Mouse (Mus musculus) kidney, embryonic 16.5 days (tissue): ENCODE results near the gene Gm10842. TPM values are rescaled to one million over a fixed set of nuclear protein-coding genes. Genes with fewer than 3 reads are reported as not detected.

Experiments
- ATAC-seq: fragments of 200-750 bp; cut with Nextera tagmentation; 2 replicates; pipeline ENCODE4 v1.8.0; 2017; ENCODE audit warnings: moderate TSS enrichment; ENCODE audit not compliant: low FRiP score, low TSS enrichment
- H3K27ac ChIP-seq: fragments of 300-500 bp; sonication (generic); 2 replicates; pipeline ENCODE4 v1.5.1; 2014; ENCODE audit warnings: low read length
- H3K27me3 ChIP-seq: fragments of 300-500 bp; sonication (generic); 2 replicates; pipeline ENCODE4 v1.6.1; 2014; ENCODE audit warnings: low read length, control low read depth, mixed read lengths; ENCODE audit not compliant: insufficient read depth
- H3K36me3 ChIP-seq: fragments of 300-500 bp; sonication (generic); 2 replicates; pipeline ENCODE4 v1.6.1; 2014; ENCODE audit warnings: low read length, control low read depth, mixed read lengths; ENCODE audit not compliant: insufficient read depth
- H3K4me1 ChIP-seq: fragments of 300-500 bp; sonication (generic); 2 replicates; pipeline ENCODE4 v1.6.1; 2014; ENCODE audit warnings: low read length, control low read depth, mixed read lengths; ENCODE audit not compliant: insufficient read depth
- H3K4me2 ChIP-seq: fragments of 300-500 bp; sonication (generic); replicated peaks from 2 replicates; pipeline ENCODE4 v1.6.1; 2014; ENCODE audit warnings: low read depth, low read length
- H3K4me3 ChIP-seq: fragments of 300-500 bp; sonication (generic); 2 replicates; pipeline ENCODE4 v1.5.1; 2014; ENCODE audit warnings: mild to moderate bottlenecking, low read length
- H3K9ac ChIP-seq: fragments of 300-500 bp; sonication (generic); replicated peaks from 2 replicates; pipeline ENCODE4 v1.6.1; 2014; ENCODE audit warnings: low read length
- H3K9me3 ChIP-seq: fragments of 300-500 bp; sonication (generic); 2 replicates; pipeline ENCODE4 v1.6.1; 2016; ENCODE audit warnings: low read length, control low read depth
- WGBS: fragments of 180-500 bp; shearing (Covaris S2); extraction: QIAGEN DNeasy Blood & Tissue Kit; methylation state at CpG from one replicate; pipeline ENCODE4 v1.1.7; 2014; 5-methylcytosine and 5-hydroxymethylcytosine counted together
- polyA plus RNA-seq: library from polyadenylated mRNA; unstranded; fragments of >200 nt; fragmentation: Nextera tagmentation; extraction: Ambion mirVana; gene quantifications from 2 replicates; pipeline ENCODE4 v1.2.1, GENCODE M21; 2015

Gene Gm10842
- polyA plus RNA-seq, 1 experiment from 2014 or later: not detected

- H3K9me3 ChIP-seq: no peaks in the 10 kb centered on the region
- H3K4me1 ChIP-seq: peaks cover 24% of the 10 kb centered on the region
- 20% methylated on average over 19 of the region's 19 CpGs for WGBS
- ATAC-seq: 0 out of 2 replicates have a peak, but pooled peaks have one; percentile 36
- H3K9ac ChIP-seq: no peak overlapping the region
- peak overlapping the region; percentile 27 for H3K4me2 ChIP-seq
- H3K27me3 ChIP-seq: no peaks in the 10 kb centered on the region
- no peak overlapping the region for H3K27ac ChIP-seq
- H3K36me3 ChIP-seq: no peaks in the 10 kb centered on the region
- H3K4me3 ChIP-seq: 0 out of 2 replicates have a peak overlapping the region, but pooled peaks have one; percentile 2
These were observed 4.7 kb downstream of the Gm10842 start for GRCm38 (mm10) chr11:105151226-105152016.

GRCm38 (mm10) chr11:105152017-105152300 is 5.3 kb downstream of the Gm10842 start:
- no peaks in the 10 kb centered on the region for H3K36me3 ChIP-seq
- no peak overlapping the region for H3K4me3 ChIP-seq
- H3K9ac ChIP-seq: no peak overlapping the region
- H3K4me1 ChIP-seq: peaks cover 24% of the 10 kb centered on the region
- no peak overlapping the region for H3K4me2 ChIP-seq
- no peak overlapping the region for H3K27ac ChIP-seq
- 80% methylated on average over 1 of the region's 4 CpGs for WGBS
- H3K9me3 ChIP-seq: no peaks in the 10 kb centered on the region
- 0 out of 2 replicates have a peak, but pooled peaks have one; percentile 4 for ATAC-seq
- no peaks in the 10 kb centered on the region for H3K27me3 ChIP-seq

DNA sequence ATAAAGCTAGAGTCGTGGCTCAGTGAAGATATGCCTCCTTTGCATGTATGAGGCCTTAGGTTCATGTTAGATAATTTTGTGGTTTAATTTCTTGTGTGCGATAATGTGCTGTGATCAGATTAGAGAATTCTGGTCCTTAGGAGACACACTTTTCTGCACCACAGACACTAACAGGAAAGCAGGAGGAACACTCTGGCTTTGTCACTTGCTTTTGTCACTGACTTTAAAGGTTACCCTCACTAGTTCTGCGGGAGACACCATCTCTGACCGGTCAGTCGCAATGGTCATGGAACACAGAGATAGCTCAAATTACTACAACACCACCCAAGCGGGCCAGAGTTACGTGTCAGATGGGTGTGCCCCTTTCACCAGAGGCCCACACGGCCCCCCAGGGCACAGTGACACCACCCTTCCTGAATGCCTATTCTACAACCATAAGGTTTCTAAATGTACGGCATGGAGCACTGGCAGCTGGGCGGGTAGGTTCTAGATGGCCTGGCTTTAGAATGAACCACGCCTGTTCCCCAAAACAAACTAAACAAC is 5.7 kb downstream of the Gm10842 start:
- H3K9ac ChIP-seq: no peak overlapping the region

GRCm38 (mm10) chr11:105153068-105153833 is 6.6 kb downstream of the Gm10842 start:
- ATAC-seq: peak; percentile 87
- Histone ChIP-seq H3K4me3 (no peak overlapping the region), H3K9ac (no peak overlapping the region), H3K4me1 (peaks cover 24% of the 10 kb centered on the region), H3K27ac (peak overlapping the region; percentile 24; the same call in 1 of the 2 replicates), H3K27me3 (no peaks in the 10 kb centered on the region), H3K9me3 (no peaks in the 10 kb centered on the region), H3K36me3 (no peaks in the 10 kb centered on the region), H3K4me2 (no peak overlapping the region)
- WGBS: 20% methylated on average over 12 of the region's 12 CpGs

More for the DNA sequence above, 5.7 kb downstream of the Gm10842 start:
- H3K36me3 ChIP-seq: no peaks in the 10 kb centered on the region
- H3K4me1 ChIP-seq: peaks cover 24% of the 10 kb centered on the region
- no peak overlapping the region for H3K4me2 ChIP-seq
- H3K27ac ChIP-seq: no peak overlapping the region
- no peaks in the 10 kb centered on the region for H3K27me3 ChIP-seq
- no peak overlapping the region for H3K4me3 ChIP-seq
- ATAC-seq: no peak
- H3K9me3 ChIP-seq: no peaks in the 10 kb centered on the region
- WGBS: 59% methylated on average over 11 of the region's 11 CpGs

GRCm38 (mm10) chr11:105155915-105156314 is 9.2 kb downstream of the Gm10842 start:
- H3K27ac ChIP-seq: no peak overlapping the region; the same call in 1 of the 2 replicates
- no peak overlapping the region for H3K4me2 ChIP-seq
- no peak for ATAC-seq
- no peaks in the 10 kb centered on the region for H3K27me3 ChIP-seq
- no peak overlapping the region for H3K9ac ChIP-seq
- H3K36me3 ChIP-seq: no peaks in the 10 kb centered on the region
- 40% methylated on average over 4 of the region's 4 CpGs for WGBS
- no peaks in the 10 kb centered on the region for H3K9me3 ChIP-seq
- peaks cover 24% of the 10 kb centered on the region for H3K4me1 ChIP-seq
- no peak overlapping the region for H3K4me3 ChIP-seq

DNA sequence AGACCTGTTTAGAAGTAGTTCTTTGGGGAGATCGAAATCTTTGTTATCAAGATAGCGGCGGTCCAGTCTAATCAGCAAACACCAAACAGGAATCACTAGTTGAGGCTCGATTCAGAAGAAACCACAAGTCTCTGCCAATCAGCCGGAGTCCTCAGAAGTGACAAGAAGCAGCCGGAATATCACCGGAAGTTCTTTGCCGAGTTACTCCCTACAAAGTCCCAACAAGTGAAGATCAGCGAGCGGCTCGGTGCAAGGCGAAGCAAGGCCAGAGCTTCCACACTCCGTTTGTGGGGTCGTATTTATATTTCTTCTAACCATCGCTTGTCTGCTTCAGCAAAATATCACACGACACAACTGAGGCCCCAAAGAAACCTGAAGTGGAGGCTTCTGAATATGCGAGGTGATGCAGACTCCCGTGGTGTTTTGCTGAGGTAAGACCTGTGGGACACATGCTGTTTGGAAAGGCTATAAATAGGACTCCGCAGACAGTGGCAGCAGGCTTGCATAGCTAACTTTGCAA is 10.1 kb downstream of the Gm10842 start:
- Histone ChIP-seq H3K4me1 (peaks cover 18% of the 10 kb centered on the region), H3K27ac (no peak overlapping the region), H3K9me3 (no peaks in the 10 kb centered on the region), H3K4me3 (no peak overlapping the region), H3K4me2 (no peak overlapping the region), H3K27me3 (no peaks in the 10 kb centered on the region), H3K36me3 (no peaks in the 10 kb centered on the region), H3K9ac (no peak overlapping the region)
- no peak for ATAC-seq
- WGBS: 84% methylated on average over 19 of the region's 19 CpGs

- Histone ChIP-seq H3K4me2 (no peak overlapping the region), H3K4me3 (no peak overlapping the region), H3K4me1 (peaks cover 11% of the 10 kb centered on the region), H3K9me3 (peaks cover 11% of the 10 kb centered on the region), H3K9ac (no peak overlapping the region), H3K27ac (no peak overlapping the region), H3K27me3 (no peaks in the 10 kb centered on the region), H3K36me3 (no peaks in the 10 kb centered on the region)
- ATAC-seq: no peak
These were observed 11.4 kb downstream of the Gm10842 start for GRCm38 (mm10) chr11:105158047-105158446.

- Histone ChIP-seq H3K27ac (no peak overlapping the region), H3K4me2 (no peak overlapping the region), H3K4me3 (no peak overlapping the region), H3K9me3 (peaks cover 21% of the 10 kb centered on the region), H3K9ac (no peak overlapping the region), H3K4me1 (no peaks in the 10 kb centered on the region), H3K36me3 (no peaks in the 10 kb centered on the region), H3K27me3 (no peaks in the 10 kb centered on the region)
- ATAC-seq: no peak
- WGBS: 62% methylated on average over 6 of the region's 6 CpGs
These were observed 13.1 kb downstream of the Gm10842 start for GRCm38 (mm10) chr11:105159673-105160360.

DNA sequence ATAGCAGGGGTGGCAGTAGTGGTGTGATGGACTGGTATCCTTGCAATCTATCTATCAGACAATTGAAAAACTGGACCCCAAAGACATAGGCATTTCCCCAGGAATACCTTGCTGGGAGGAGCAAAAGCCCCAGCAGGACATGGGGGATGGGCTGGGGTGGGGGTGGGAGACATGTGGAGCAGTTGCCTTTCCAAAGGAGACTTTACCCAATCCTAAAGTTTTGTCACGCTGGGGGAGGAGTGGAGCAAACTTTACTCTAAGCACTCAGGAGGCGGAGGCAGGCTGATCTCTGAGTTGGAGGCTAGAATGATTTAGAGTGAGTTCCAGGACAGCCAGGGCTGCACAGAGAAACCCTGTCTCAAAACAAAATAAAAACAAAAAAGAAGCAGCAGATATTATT is 14.7 kb downstream of the Gm10842 start:
- Histone ChIP-seq H3K4me1 (no peaks in the 10 kb centered on the region), H3K27ac (no peak overlapping the region), H3K9ac (no peak overlapping the region), H3K4me3 (no peak overlapping the region), H3K27me3 (no peaks in the 10 kb centered on the region), H3K4me2 (no peak overlapping the region), H3K36me3 (no peaks in the 10 kb centered on the region), H3K9me3 (peaks cover 36% of the 10 kb centered on the region)
- ATAC-seq: no peak
- 98% methylated on average over 2 of the region's 2 CpGs for WGBS
